Mouse (Mus musculus) hindbrain, embryonic 10.5 days (tissue): ENCODE measurements around the gene Zfp280b. TPM values are rescaled to one million over a fixed set of nuclear protein-coding genes. Genes with fewer than 3 reads are reported as not detected.

Source experiments
- polyA plus RNA-seq: library from polyadenylated mRNA; unstranded; fragments of >200 nt; fragmentation: Nextera tagmentation; extraction: Ambion mirVana; gene quantifications from 2 replicates; pipeline ENCODE4 v1.2.1, GENCODE M21; 2016

Gene Zfp280b
- polyA plus RNA-seq, 1 experiment from 2014 or later, result 29.7 TPM

Other genes with a start within 250 kb of the Zfp280b start
- gene Gstt1, start 234.1 kb upstream of the Zfp280b start, polyA plus RNA-seq, result 3.8 and 4.1 TPM in 2 replicates
- not detected in 2 replicates for gene Gstt4, start 210.1 kb upstream of the Zfp280b start, polyA plus RNA-seq
- 7.9 and 8.5 TPM in 2 replicates for gene Gstt2, start 195.2 kb upstream of the Zfp280b start, polyA plus RNA-seq
- 2,694 and 3,395 TPM in 2 replicates for gene Mif, start 172.4 kb upstream of the Zfp280b start, polyA plus RNA-seq
- gene Derl3, start 139.2 kb upstream of the Zfp280b start, polyA plus RNA-seq, result 1.6 and 3.1 TPM in 2 replicates
- 284 and 332 TPM in 2 replicates for gene Smarcb1, start 111.0 kb upstream of the Zfp280b start, polyA plus RNA-seq
- 9.3 and 13.1 TPM in 2 replicates for gene Chchd10, start 99.5 kb upstream of the Zfp280b start, polyA plus RNA-seq
- 31.0 and 41.3 TPM in 2 replicates for gene Mmp11, start 96.2 kb upstream of the Zfp280b start, polyA plus RNA-seq
- gene Gm867, start 92.0 kb upstream of the Zfp280b start, polyA plus RNA-seq, result 0.85 and 1.6 TPM in 2 replicates
- gene Vpreb3, start 89.6 kb upstream of the Zfp280b start, polyA plus RNA-seq, result 0.37 and 0.61 TPM in 2 replicates
- not detected in 2 replicates for gene Gm5134, start 78.1 kb upstream of the Zfp280b start, polyA plus RNA-seq
- not detected in 2 replicates for gene Slc5a4b, start 78.3 kb downstream of the Zfp280b start, polyA plus RNA-seq
- not detected in 2 replicates for gene Slc5a4a, start 114.8 kb downstream of the Zfp280b start, polyA plus RNA-seq
- 80.1 and 97.5 TPM in 2 replicates for gene Prmt2, start 205.2 kb downstream of the Zfp280b start, polyA plus RNA-seq
- gene S100b, start 221.2 kb downstream of the Zfp280b start, polyA plus RNA-seq, result not detected in 2 replicates